Mouse (Mus musculus) kidney, embryonic 16.5 days (tissue): ENCODE data around the gene Gm12886. TPM values are rescaled to one million over a fixed set of nuclear protein-coding genes. Genes with fewer than 3 reads are reported as not detected.

Experiments
- ATAC-seq: fragments of 200-750 bp; cut with Nextera tagmentation; 2 replicates; pipeline ENCODE4 v1.8.0; 2017; ENCODE audit warnings: moderate TSS enrichment; ENCODE audit not compliant: low FRiP score, low TSS enrichment
- H3K27ac ChIP-seq: fragments of 300-500 bp; sonication (generic); 2 replicates; pipeline ENCODE4 v1.5.1; 2014; ENCODE audit warnings: low read length
- H3K27me3 ChIP-seq: fragments of 300-500 bp; sonication (generic); 2 replicates; pipeline ENCODE4 v1.6.1; 2014; ENCODE audit warnings: low read length, control low read depth, mixed read lengths; ENCODE audit not compliant: insufficient read depth
- H3K36me3 ChIP-seq: fragments of 300-500 bp; sonication (generic); 2 replicates; pipeline ENCODE4 v1.6.1; 2014; ENCODE audit warnings: low read length, control low read depth, mixed read lengths; ENCODE audit not compliant: insufficient read depth
- H3K4me1 ChIP-seq: fragments of 300-500 bp; sonication (generic); 2 replicates; pipeline ENCODE4 v1.6.1; 2014; ENCODE audit warnings: low read length, control low read depth, mixed read lengths; ENCODE audit not compliant: insufficient read depth
- H3K4me2 ChIP-seq: fragments of 300-500 bp; sonication (generic); replicated peaks from 2 replicates; pipeline ENCODE4 v1.6.1; 2014; ENCODE audit warnings: low read depth, low read length
- H3K4me3 ChIP-seq: fragments of 300-500 bp; sonication (generic); 2 replicates; pipeline ENCODE4 v1.5.1; 2014; ENCODE audit warnings: mild to moderate bottlenecking, low read length
- H3K9ac ChIP-seq: fragments of 300-500 bp; sonication (generic); replicated peaks from 2 replicates; pipeline ENCODE4 v1.6.1; 2014; ENCODE audit warnings: low read length
- H3K9me3 ChIP-seq: fragments of 300-500 bp; sonication (generic); 2 replicates; pipeline ENCODE4 v1.6.1; 2016; ENCODE audit warnings: low read length, control low read depth
- WGBS: fragments of 180-500 bp; shearing (Covaris S2); extraction: QIAGEN DNeasy Blood & Tissue Kit; methylation state at CpG from one replicate; pipeline ENCODE4 v1.1.7; 2014; 5-methylcytosine and 5-hydroxymethylcytosine counted together
- polyA plus RNA-seq: library from polyadenylated mRNA; unstranded; fragments of >200 nt; fragmentation: Nextera tagmentation; extraction: Ambion mirVana; gene quantifications from 2 replicates; pipeline ENCODE4 v1.2.1, GENCODE M21; 2015

Gm12886 gene
- not detected in 2 replicates for polyA plus RNA-seq

DNA sequence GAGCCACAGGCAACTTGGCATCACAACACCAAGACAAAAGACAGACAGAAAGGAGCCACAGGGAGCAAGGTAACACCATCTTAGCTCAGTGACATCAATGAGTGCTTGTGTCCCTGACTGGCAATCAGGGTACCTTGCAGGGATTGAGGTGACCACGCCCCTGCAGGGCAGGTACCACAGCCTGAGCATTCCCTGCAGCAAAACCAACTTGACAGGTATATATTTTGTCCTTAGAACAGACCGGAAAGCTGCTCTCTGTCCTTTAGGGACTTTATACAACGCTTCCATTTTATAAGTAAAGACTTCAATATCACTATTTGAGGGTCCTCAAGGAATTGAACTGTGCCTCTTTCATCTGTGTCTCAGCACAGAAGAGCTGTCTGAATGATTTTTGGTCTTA lies at the start of gene Gm12886:
Gene Gm12886 (minus strand): TSS at position 101 of the 400 bp plus-strand sequence.
- WGBS: 63% methylated on average over 3 of the region's 3 CpGs
- ATAC-seq: no peak
- Histone ChIP-seq H3K4me3 (no peak within 1 kb of the TSS), H3K9me3 (peaks cover 8% of the 10 kb centered on the region), H3K9ac (no peak within 1 kb of the TSS), H3K4me1 (no peaks in the 10 kb centered on the region), H3K4me2 (no peak within 1 kb of the TSS), H3K27ac (no peak within 1 kb of the TSS), H3K36me3 (no peaks in the 10 kb centered on the region), H3K27me3 (no peaks in the 10 kb centered on the region)

Other genes starting within 250 kb of the Gm12886 start
- gene Rlf, start 208.0 kb downstream of the Gm12886 start, polyA plus RNA-seq: 23.8 and 26.3 TPM in 2 replicates
- not detected in 2 replicates for gene Gm12888, start 98.2 kb downstream of the Gm12886 start, polyA plus RNA-seq
- gene Gm12887, start 199.0 kb upstream of the Gm12886 start, polyA plus RNA-seq: not detected in 2 replicates